Mouse (Mus musculus): ENCODE results near the gene Tbcel. TPM values are rescaled to one million over a fixed set of nuclear protein-coding genes. Genes with fewer than 3 reads are reported as not detected.

Tbcel gene
- polyA plus RNA-seq, 2 experiments from 2014 or later = 6.6 to 7.5 TPM

DNA sequence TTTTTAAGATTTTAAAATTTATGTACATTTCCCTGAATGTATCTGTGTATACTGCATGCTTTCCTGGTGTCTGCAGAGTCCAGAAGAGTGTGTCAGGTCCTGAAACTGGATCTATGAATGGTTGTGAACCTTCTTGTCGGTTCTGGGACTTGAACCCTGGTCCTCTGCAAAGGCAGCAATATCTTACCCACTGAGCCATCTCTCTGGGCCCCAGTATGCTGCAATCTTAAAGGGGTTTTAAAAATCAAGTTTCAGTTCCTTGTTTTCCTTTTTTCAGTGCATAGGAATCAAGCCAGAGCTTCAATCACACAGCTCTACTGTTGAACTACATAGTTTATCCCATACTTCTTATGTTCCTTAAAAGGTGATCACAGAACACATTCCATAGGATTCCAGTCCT, 24.7 kb downstream of the Tbcel start:
- ATAC-seq = no peak

GRCm38 (mm10) chr9:42476166-42476565, 31.4 kb downstream of the Tbcel start:
- ATAC-seq = no peak

DNA sequence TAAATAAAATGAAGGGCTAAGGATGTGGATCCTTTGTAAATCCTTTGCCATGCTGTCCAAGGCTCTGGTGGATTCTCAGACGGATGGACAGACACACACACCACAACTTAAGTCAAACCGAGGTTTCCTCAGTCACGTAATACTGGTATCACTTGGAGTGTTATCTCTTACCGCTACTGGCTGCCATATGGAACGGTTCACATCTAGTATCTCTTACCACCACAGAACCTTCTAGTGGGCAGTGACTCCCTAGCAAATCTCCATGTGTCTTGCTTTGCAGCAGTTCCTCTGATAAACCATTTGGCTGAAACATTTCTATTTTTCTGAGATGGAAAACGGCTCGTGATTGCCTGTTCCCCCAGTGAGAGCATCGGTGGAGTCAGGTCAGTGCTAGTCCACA, 33.4 kb downstream of the Tbcel start:
- no peak for ATAC-seq

- peak; percentile 89 for ATAC-seq
These were observed 35.5 kb downstream of the Tbcel start for GRCm38 (mm10) chr9:42471921-42472747.

GRCm38 (mm10) chr9:42471214-42471613, 36.4 kb downstream of the Tbcel start:
- ATAC-seq = no peak

GRCm38 (mm10) chr9:42469323-42469722, 38.3 kb downstream of the Tbcel start:
- ATAC-seq = peak; percentile 49

DNA sequence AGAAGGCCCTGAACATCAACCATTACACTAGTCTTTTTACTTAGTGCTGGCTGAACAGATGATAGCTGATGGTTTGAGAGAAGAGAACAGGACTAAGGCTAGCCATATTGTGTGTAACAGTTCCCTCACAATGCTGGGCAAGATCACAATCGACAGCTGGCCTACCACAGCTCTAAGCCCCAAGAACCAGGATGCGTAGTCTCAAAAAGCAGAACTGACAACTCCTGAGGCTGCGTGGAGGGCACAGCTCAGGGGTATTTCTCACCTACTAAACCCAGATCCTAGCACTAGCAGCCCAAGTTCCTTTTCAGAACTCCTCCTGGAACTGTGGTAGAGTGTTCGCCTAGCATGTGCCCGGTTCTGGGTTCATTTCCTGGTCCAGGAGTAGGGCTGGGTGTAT, 39.2 kb downstream of the Tbcel start:
- no peak for ATAC-seq

DNA sequence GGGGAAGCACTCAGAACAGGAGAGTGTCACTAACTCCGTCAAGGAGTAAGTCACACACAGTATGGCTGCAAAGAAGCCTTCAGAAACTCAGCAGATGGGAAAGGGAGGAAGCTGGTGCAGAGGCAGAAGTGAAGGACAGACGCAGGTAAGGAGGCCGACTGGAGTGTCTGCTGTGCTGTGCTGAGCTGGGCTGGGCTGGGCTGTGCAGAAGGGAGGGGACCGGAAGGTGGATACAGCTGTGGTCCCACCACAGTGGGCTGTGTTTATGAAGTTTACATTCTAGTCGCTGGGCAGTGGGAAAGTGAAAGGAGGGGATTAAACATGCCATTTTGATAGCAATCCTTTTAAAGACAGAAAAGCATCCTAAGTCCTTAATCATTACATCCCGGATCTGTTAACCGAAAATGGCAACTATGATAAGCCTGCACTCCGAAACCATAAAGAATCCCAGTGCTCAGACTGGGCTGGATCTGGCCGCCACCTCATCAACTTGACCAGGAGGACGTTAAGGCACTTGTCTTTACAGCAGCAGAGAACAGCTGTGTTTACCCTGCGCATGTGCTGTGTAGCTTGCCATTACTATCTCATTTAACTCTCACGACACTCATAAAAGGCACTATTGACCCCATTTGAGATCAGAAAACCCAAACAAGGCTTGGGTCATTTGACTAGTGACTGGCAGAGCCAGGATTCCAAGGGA, 40.3 kb downstream of the Tbcel start:
- ATAC-seq = no peak

GRCm38 (mm10) chr9:42465661-42466091, 41.9 kb downstream of the Tbcel start:
- ATAC-seq = peak; percentile 85

DNA sequence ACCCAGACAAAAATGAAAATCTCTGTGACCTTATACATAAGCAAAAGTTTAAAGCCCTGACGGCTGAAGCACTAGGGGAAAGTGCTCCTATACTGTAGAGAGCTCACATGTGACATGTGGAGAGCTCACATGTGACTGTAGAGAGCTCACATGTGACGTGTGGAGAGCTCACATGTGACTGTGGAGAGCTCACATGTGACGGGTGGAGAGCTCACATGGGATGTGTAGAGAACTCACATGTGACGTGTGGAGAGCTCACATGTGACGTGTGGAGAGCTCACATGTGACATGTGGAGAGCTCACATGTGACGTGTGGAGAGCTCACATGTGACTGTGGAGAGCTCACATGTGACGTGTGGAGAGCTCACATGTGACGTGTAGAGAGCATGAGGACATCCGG, 43.4 kb downstream of the Tbcel start:
- no peak for ATAC-seq

GRCm38 (mm10) chr9:42463220-42463989, 44.2 kb downstream of the Tbcel start:
- ATAC-seq = no peak

DNA sequence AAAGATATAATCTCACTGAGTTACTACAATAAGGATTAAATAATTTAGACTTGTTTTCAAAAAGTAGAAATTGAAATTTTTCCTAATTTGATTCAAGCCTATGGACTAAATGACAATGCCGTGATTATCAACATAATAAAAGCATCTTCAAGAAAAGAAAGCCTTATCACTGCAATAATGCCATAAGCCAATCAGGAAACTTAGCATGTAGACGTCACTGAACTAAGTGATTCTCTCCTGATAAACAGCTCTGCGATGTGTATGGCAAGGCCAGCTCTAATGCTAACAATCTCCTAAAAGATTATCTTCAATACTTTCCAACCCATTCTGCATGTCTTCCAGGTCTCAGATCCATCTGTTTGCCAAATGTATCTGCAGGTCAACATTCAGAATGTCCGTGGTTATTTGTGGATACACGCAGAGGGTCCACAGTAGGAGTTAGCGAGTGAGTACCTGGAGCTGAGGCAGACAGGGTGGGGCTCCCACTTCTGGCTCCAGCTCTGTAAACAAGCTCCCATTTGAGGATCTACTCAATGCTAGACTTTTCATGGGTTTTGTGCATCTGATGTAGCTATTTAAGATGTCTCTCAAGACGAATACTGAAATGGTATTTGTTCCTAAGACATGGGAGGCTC, 44.9 kb downstream of the Tbcel start:
- ATAC-seq = no peak

- ATAC-seq = no peak
These were observed 46.1 kb downstream of the Tbcel start for GRCm38 (mm10) chr9:42461390-42462108.

- ATAC-seq = no peak
These were observed 47.3 kb downstream of the Tbcel start for GRCm38 (mm10) chr9:42460353-42460752.

- no peak for ATAC-seq
These were observed 47.9 kb downstream of the Tbcel start for GRCm38 (mm10) chr9:42459736-42460135.

- no peak for ATAC-seq
These were observed 48.7 kb downstream of the Tbcel start for GRCm38 (mm10) chr9:42458741-42459515.

DNA sequence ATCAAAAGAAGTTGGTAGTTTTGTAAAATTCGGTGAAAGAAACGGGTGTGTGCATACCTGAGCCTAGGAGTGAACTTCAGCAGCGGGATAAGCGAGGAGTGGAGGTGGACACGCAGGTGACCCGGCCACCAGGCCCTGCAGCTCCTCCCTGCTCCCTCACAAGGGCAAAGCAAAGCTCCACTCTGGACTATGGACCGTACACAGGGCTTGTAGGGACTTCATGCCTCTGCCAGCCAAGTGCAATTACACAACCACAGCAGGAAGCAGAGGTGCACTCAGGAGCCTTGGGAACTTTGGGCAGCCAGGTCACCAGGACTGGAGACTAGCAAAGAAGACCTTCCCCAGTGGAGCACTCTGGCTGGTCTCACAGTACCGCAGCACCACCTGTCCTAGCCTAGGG, 50.1 kb downstream of the Tbcel start:
- no peak for ATAC-seq

DNA sequence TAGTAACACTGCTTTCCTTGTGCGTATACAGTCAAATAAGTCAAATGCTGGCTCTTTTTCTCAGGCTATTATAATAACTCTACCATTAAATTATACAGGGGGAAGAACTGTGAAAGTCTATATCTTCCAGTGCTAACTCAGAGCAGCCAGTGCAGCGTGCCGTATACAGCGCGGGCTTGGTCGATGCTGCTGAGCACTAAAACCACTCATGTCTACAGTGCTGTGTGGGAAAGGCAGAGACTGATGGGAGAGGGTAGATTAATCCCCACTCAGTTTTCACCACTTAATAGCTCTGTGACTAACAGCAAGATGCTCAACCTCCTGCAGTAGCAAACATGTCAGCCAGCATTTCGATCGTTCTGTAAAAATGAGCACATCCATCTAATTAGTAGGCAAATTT, 53.2 kb downstream of the Tbcel start:
- ATAC-seq = no peak

GRCm38 (mm10) chr9:42449043-42449442, 58.6 kb downstream of the Tbcel start:
- ATAC-seq = no peak

GRCm38 (mm10) chr9:42442100-42442499, 65.5 kb downstream of the Tbcel start:
- ATAC-seq = no peak

GRCm38 (mm10) chr9:42441234-42441633, 66.4 kb downstream of the Tbcel start:
- no peak for ATAC-seq

Measured in CD4-positive, CD25-positive, alpha-beta regulatory T cell, adult 4 months (primary cell).